Mouse (Mus musculus): ENCODE data around the gene Rsrc2. TPM values are rescaled to one million over a fixed set of nuclear protein-coding genes. Genes with fewer than 3 reads are reported as not detected.

Rsrc2 gene
- total and polyA plus RNA-seq, 3 experiments, result 56.9 to 82.9 TPM; not detected in 1

DNA sequence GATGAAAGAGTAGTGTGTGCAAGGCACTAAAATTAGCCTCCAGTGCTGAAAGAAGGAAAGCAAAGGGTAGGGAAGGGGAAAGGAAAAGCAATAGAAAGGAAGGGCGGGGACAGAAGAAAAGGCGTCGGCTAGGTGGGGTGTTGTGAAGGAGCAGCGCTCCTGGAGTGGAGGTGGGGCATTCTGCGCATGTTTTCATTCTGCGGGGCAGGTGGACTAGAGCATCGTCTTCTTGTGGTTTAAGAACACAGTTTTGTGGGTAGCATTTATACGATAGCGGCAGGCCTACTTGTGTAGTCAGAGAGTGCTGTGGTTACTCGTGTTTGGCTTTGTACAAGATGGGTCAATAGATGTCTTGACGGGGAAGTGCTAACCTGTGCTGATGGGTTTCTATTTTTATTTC, 16.3 kb upstream of the Rsrc2 start:
- Histone ChIP-seq H3K36me3 (ENCODE audit: control insufficient read depth in 1 of 2, insufficient read depth in 2 of 2, low read length in 2 of 2) (peaks cover 0 to 4% of the 10 kb centered on the region in 2 experiments; a peak in 2 of 4 replicates), H3K9me3 (replicated peaks; ENCODE audit: insufficient read depth, low read length) (no peaks in the 10 kb centered on the region), H3K4me1 (ENCODE audit: control insufficient read depth in 1 of 2, insufficient read depth in 2 of 2, low read length in 2 of 2) (no peaks in the 10 kb centered on the region), H3K9ac (ENCODE audit: control insufficient read depth, low read depth, low read length, poor library complexity, severe bottlenecking) (no peak overlapping the region), H3K79me2 (ENCODE audit: control insufficient read depth, insufficient read depth, low read length, poor library complexity) (no peaks in the 10 kb centered on the region), H3K27me3 (ENCODE audit: control insufficient read depth in 1 of 2, insufficient read depth in 2 of 2, low read length in 2 of 2) (no peaks in the 10 kb centered on the region), H3K27ac (ENCODE audit: control insufficient read depth, low read depth, low read length) (no peak overlapping the region), H3K4me3 (ENCODE audit: control insufficient read depth in 1 of 2, insufficient read depth in 1 of 2, low read depth in 2 of 2, low read length in 2 of 2) (no peak overlapping the region)
- DNase-seq (ENCODE audit: low read depth, low spot score), result no peak
- TF ChIP-seq USF1 (IDR thresholded peaks at IDR 0.05; ENCODE audit: low read depth, low read length) (no peak), NRF1 (IDR thresholded peaks at IDR 0.05; ENCODE audit: insufficient read depth, low read depth, low read length, poor library complexity, severe bottlenecking) (no peak), MXI1 (IDR thresholded peaks at IDR 0.05; ENCODE audit: low read depth, low read length) (no peak), ZNF384 (IDR thresholded peaks at IDR 0.05; ENCODE audit: low read depth, low read length) (no peak), MYC (IDR thresholded peaks at IDR 0.05; ENCODE audit: low read depth, low read length) (no peak)

DNA sequence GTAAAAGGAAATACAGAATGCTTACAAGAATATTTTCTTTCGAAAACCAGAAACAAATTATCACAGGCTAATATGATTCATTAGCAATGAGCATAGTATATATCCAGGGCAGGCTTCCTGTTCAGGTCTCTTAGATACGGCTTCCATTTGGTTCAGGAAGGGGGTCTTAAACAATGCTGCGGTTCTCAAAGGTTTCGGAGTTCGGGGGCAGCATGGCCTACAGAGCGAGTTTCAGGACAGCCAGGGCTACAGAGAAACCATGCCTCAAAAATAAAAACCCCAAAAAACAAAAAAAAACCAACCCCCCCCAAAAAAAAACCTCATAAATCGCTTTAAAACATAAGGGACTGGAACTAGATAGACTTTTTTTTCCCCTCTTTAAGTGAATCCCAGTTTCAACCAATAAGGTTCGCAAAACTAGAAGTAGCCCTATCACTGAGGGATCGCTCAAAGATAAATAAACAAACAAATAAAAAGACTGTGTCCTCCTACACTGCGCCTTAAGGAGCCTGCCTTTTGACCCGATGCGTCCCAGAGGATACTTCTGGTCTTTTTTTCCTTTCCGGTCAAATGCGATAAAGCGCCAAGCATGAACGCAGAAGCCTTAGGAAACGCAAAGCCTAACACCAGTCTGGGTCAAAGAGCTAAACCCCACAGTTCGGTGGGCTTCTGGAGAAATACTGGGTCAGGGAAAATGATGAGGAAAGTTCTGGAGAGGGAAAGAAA, 712 bp downstream of the Rsrc2 start:
- peak overlapping the region; percentile 95 for H3K27ac ChIP-seq (ENCODE audit: control insufficient read depth, low read depth, low read length)
- no peaks in the 10 kb centered on the region for H3K27me3 ChIP-seq (ENCODE audit: control insufficient read depth in 1 of 2, insufficient read depth in 2 of 2, low read length in 2 of 2)
- no peaks in the 10 kb centered on the region for H3K9me3 ChIP-seq (replicated peaks; ENCODE audit: insufficient read depth, low read length)
- H3K79me2 ChIP-seq (ENCODE audit: control insufficient read depth, insufficient read depth, low read length, poor library complexity), result peaks cover 55% of the 10 kb centered on the region
- H3K9ac ChIP-seq (ENCODE audit: control insufficient read depth, low read depth, low read length, poor library complexity, severe bottlenecking), result peak overlapping the region; percentile 94
- H3K4me3 ChIP-seq (ENCODE audit: control insufficient read depth in 1 of 2, insufficient read depth in 1 of 2, low read depth in 2 of 2, low read length in 2 of 2), result peak overlapping the region; percentile 77 to 79
- DNase-seq (ENCODE audit: low read depth, low spot score), result peak; percentile 46
- peaks cover 27 to 41% of the 10 kb centered on the region in 2 experiments for H3K36me3 ChIP-seq (ENCODE audit: control insufficient read depth in 1 of 2, insufficient read depth in 2 of 2, low read length in 2 of 2)
- H3K4me1 ChIP-seq (ENCODE audit: control insufficient read depth in 1 of 2, insufficient read depth in 2 of 2, low read length in 2 of 2), result peaks cover 11 to 16% of the 10 kb centered on the region in 2 experiments
- TF ChIP-seq RCOR1 (IDR thresholded peaks at IDR 0.05; ENCODE audit: low read depth, low read length) (no peak), ZMIZ1 (IDR thresholded peaks at IDR 0.05; ENCODE audit: low read depth, low read length) (no peak), MAX (IDR thresholded peaks at IDR 0.05; ENCODE audit: low read length) (0 out of 2 replicates have a peak, but pooled peaks have one; percentile 25), NRF1 (IDR thresholded peaks at IDR 0.05; ENCODE audit: insufficient read depth, low read depth, low read length, poor library complexity, severe bottlenecking) (no peak), ELF1 (IDR thresholded peaks at IDR 0.05; ENCODE audit: low read depth, low read length) (no peak), ETS1 (IDR thresholded peaks at IDR 0.05; ENCODE audit: low read depth, low read length) (no peak), POLR2AphosphoS5 (IDR thresholded peaks at IDR 0.05; ENCODE audit: borderline replicate concordance, low read depth, low read length) (no peak), CHD2 (IDR thresholded peaks at IDR 0.05; ENCODE audit: low read length) (no peak), USF2 (IDR thresholded peaks at IDR 0.05; ENCODE audit: borderline replicate concordance in 1 of 2, insufficient read depth in 1 of 2, low read depth in 1 of 2, low read length in 2 of 2) (no peak), POLR2AphosphoS2 (IDR thresholded peaks at IDR 0.05; ENCODE audit: low read length) (no peak), MEF2A (IDR thresholded peaks at IDR 0.05; ENCODE audit: extremely low read depth, insufficient replicate concordance, low read depth, low read length, poor library complexity, severe bottlenecking) (no peak), MAZ (IDR thresholded peaks at IDR 0.05; ENCODE audit: low read depth, low read length) (no peak), MYC (IDR thresholded peaks at IDR 0.05; ENCODE audit: low read depth, low read length) (0 out of 2 replicates have a peak, but pooled peaks have one; percentile 32), TBP (IDR thresholded peaks at IDR 0.05; ENCODE audit: low read depth, low read length) (no peak), SIN3A (IDR thresholded peaks at IDR 0.05; ENCODE audit: low read length) (no peak; the same call in 1 of the 2 replicates), GATA1 (IDR thresholded peaks at IDR 0.05; ENCODE audit: low read depth, low read length) (0 out of 2 replicates have a peak, but pooled peaks have one; percentile 24), CTCF (IDR thresholded peaks at IDR 0.05 in 2 of 3, conservative IDR thresholded peaks at IDR 0.05 in 1 of 3; ENCODE audit: control insufficient read depth in 1 of 3, insufficient read depth in 1 of 3, low read depth in 2 of 3, low read length in 3 of 3, poor library complexity in 1 of 3, severe bottlenecking in 1 of 3) (no peak), ZNF384 (IDR thresholded peaks at IDR 0.05; ENCODE audit: low read depth, low read length) (0 out of 2 replicates have a peak, but pooled peaks have one; percentile 21), E2F4 (IDR thresholded peaks at IDR 0.05; ENCODE audit: borderline replicate concordance, low read depth, low read length) (no peak), TAL1 (IDR thresholded peaks at IDR 0.05; ENCODE audit: low read length) (no peak), JUND (IDR thresholded peaks at IDR 0.05; ENCODE audit: low read depth, low read length) (no peak), CHD1 (IDR thresholded peaks at IDR 0.05; ENCODE audit: low read depth, low read length) (peak; percentile 91), MYB (IDR thresholded peaks at IDR 0.05; ENCODE audit: low read depth, low read length) (no peak), NELFE (IDR thresholded peaks at IDR 0.05; ENCODE audit: low read depth, low read length) (no peak), POLR2A (IDR thresholded peaks at IDR 0.05; ENCODE audit: control insufficient read depth in 1 of 2, insufficient read depth in 1 of 2, low read depth in 1 of 2, low read length in 2 of 2, poor library complexity in 1 of 2) (no peak), UBTF (IDR thresholded peaks at IDR 0.05; ENCODE audit: borderline replicate concordance, insufficient read depth, low read depth, low read length) (no peak), ZC3H11A (IDR thresholded peaks at IDR 0.05; ENCODE audit: low read depth, low read length) (no peak), RAD21 (IDR thresholded peaks at IDR 0.05; ENCODE audit: low read depth, low read length) (no peak)
